Mouse (Mus musculus) cortical plate, adult 2 months (tissue): Measurements from ENCODE around the gene Fbxo36. TPM values are rescaled to one million over a fixed set of nuclear protein-coding genes. Genes with fewer than 3 reads are reported as not detected.

ENCODE experiments used
- H3K27ac ChIP-seq: fragments of 200-500 bp; 2 replicates; pipeline ENCODE4 v1.5.1; 2012; ENCODE audit warnings: low read length, control low read depth, inconsistent platforms; ENCODE audit not compliant: insufficient read depth
- H3K4me1 ChIP-seq: fragments of 200-500 bp; 2 replicates; pipeline ENCODE4 v1.6.1; 2011; ENCODE audit warnings: low read length; ENCODE audit not compliant: control insufficient read depth, insufficient read depth
- H3K4me3 ChIP-seq: fragments of 200-500 bp; 2 replicates; pipeline ENCODE4 v1.5.1; 2011; ENCODE audit warnings: mild to moderate bottlenecking, low read length, control low read depth; ENCODE audit not compliant: insufficient read depth
- CTCF ChIP-seq: fragments of 200-500 bp; IDR thresholded peaks from 2 replicates; pipeline ENCODE4 v1.5.1; 2011; ENCODE audit warnings: mild to moderate bottlenecking, control low read depth, low read length; ENCODE audit not compliant: insufficient read depth; ENCODE audit errors: extremely low read depth
- POLR2A ChIP-seq: fragments of 200-500 bp; IDR thresholded peaks from 2 replicates; pipeline ENCODE4 v1.6.1; 2011; ENCODE audit warnings: mild to moderate bottlenecking, low read length, control low read depth; ENCODE audit not compliant: insufficient read depth; ENCODE audit errors: extremely low read depth
- polyA plus RNA-seq: library from polyadenylated mRNA; depleted of rRNA; stranded (reverse); fragments of >200 nt; gene quantifications from 2 replicates; pipeline ENCODE4 v1.2.3, GENCODE M21; 2012

Gene Fbxo36
- polyA plus RNA-seq, 1 experiment: 9.7 TPM

- Histone ChIP-seq H3K4me3 (no peak overlapping the region), H3K27ac (no peak overlapping the region), H3K4me1 (peaks cover 2% of the 10 kb centered on the region; the same call in 1 of the 2 replicates)
- TF ChIP-seq POLR2A (no peak), CTCF (no peak)
Observed at GRCm38 (mm10) chr1:84915010-84915409, 75.4 kb downstream of the Fbxo36 start.

GRCm38 (mm10) chr1:84918865-84919264 lies 79.2 kb downstream of the Fbxo36 start:
- TF ChIP-seq POLR2A (no peak), CTCF (no peak)
- Histone ChIP-seq H3K27ac (no peak overlapping the region), H3K4me1 (no peaks in the 10 kb centered on the region), H3K4me3 (no peak overlapping the region)

DNA sequence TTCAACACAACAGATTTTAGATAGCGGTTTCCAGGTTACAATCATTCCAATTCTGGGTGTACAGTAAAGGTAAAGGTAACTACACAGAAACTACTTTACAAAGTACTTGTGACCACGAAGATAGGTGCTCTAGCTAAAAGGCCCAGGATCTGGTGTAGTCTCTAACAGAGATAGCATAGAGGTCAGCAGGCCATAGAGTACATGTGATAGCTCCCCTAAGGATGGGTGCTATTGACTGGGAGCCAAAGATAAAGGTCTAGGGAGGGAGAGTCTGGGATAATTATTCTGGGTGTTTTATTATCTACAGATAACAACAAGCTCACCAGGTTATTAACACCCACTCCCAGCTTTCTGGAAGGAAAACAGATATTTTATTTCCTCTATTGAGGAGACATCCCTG lies 83.8 kb downstream of the Fbxo36 start:
- no peak for TF ChIP-seq CTCF
- TF ChIP-seq POLR2A: no peak
- no peak overlapping the region for H3K27ac ChIP-seq
- no peaks in the 10 kb centered on the region for H3K4me1 ChIP-seq
- no peak overlapping the region for H3K4me3 ChIP-seq

DNA sequence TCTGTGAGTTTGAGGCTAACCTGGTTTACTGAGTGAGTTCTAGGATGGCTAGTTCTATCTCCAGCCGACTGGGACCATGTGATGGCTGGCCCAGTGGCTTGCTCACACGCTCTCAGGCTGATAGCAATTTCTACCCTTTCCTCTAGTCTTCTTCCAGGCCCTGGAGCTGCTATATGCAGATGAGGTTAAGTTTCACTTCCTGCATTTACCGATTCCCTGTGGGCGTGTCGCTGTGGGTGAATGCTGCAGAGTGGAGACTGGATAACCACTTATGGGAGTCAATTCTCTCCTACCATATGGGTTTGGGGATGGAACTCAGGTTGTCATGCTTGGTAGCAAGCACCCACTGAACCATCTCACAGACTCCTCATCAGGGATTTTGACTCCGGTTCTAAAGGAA lies 84.5 kb downstream of the Fbxo36 start:
- H3K4me3 ChIP-seq: no peak overlapping the region
- no peak overlapping the region for H3K27ac ChIP-seq
- no peaks in the 10 kb centered on the region for H3K4me1 ChIP-seq
- TF ChIP-seq CTCF (no peak), POLR2A (no peak)

GRCm38 (mm10) chr1:84925599-84925998 lies 86.0 kb downstream of the Fbxo36 start:
- no peaks in the 10 kb centered on the region for H3K4me1 ChIP-seq
- H3K4me3 ChIP-seq: no peak overlapping the region
- TF ChIP-seq CTCF: no peak
- TF ChIP-seq POLR2A: no peak
- no peak overlapping the region for H3K27ac ChIP-seq

DNA sequence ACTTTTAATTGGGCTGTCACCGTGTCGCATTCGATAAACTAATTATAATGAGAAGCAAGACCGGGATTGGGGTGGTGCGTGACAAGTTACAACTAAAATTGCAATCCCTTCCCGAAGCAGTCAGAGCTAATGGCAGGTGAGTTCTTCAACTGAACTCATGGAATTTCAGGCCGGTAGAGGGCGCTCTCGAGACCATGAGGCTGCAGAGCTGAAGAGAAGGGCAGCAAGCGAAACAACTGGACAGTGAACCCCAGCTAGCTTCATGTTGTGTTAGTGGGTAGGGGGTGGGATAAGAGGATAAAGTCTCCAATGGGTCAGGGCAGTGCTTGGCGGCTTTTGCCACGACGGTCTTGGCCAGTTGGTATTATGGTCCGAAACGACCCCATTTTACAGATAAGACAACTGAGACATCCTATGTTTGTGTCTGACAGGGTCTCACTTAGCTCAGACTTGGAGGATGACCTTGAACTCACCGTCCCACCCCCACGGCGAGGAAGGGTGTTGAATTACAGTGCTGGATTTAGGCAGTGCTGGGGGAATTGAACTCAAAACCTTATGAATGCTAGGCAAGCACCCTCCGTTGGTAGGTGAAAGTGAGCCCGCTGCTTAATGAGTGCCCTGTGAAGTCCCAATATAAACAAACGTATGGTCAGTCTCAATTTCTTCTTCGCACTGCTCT lies 94.0 kb downstream of the Fbxo36 start:
- peak; percentile 66 for TF ChIP-seq CTCF
- no peak for TF ChIP-seq POLR2A
- H3K27ac ChIP-seq: no peak overlapping the region
- H3K4me3 ChIP-seq: peak overlapping the region; percentile 69
- H3K4me1 ChIP-seq: no peaks in the 10 kb centered on the region

DNA sequence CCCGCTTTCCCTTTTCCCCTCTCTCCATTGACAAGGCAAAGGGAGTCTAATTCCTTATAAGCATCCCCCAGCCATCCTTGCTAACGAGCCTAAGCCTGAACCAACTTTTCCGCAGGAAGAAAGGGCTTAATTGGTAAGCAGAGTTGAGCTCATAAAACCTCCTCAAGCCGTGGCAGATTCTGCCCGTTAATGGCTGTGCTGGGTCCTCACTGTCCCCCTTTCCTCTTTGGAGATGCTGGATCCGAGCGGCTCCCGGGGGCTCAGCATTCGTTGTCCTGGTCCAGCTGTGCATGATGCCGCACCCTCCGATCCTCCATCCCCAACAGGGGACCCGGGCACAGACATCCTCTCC lies 94.5 kb downstream of the Fbxo36 start:
- TF ChIP-seq POLR2A (no peak), CTCF (no peak)
- Histone ChIP-seq H3K4me3 (peak overlapping the region; percentile 69), H3K27ac (peak overlapping the region; percentile 80; the same call in 1 of the 2 replicates), H3K4me1 (no peaks in the 10 kb centered on the region)

- TF ChIP-seq CTCF: no peak
- peak; percentile 32; the same call in 1 of the 2 replicates for TF ChIP-seq POLR2A
- H3K4me3 ChIP-seq: peak within 1 kb of the TSS; percentile 69
- peak within 1 kb of the TSS; percentile 80 for H3K27ac ChIP-seq
Observed at GRCm38 (mm10) chr1:84934503-84935333, 95.1 kb downstream of the Fbxo36 start, which contains the start of gene Slc16a14. TSS of gene Slc16a14 (minus strand) at chr1:84935134.

GRCm38 (mm10) chr1:84935668-84936067 lies 96.0 kb downstream of the Fbxo36 start:
- Histone ChIP-seq H3K27ac (no peak overlapping the region), H3K4me3 (no peak overlapping the region), H3K4me1 (no peaks in the 10 kb centered on the region)
- TF ChIP-seq CTCF (no peak), POLR2A (0 out of 2 replicates have a peak, but pooled peaks have one; percentile 15)

More at GRCm38 (mm10) chr1:84934503-84935333, 95.1 kb downstream of the Fbxo36 start, which contains the start of gene Slc16a14:
- no peaks in the 10 kb centered on the region for H3K4me1 ChIP-seq
